Mouse (Mus musculus) layer of hippocampus, postnatal 10 days (tissue): Measurements from ENCODE around the gene Olfr766-ps1. TPM values are rescaled to one million over a fixed set of nuclear protein-coding genes. Genes with fewer than 3 reads are reported as not detected.
"Not testable (repeated sequence)": the region's sequence is repeated elsewhere in the genome, so short reads cannot be mapped to it uniquely, and the experiment has no call there.

Experiments used
- DNase-seq, 2 experiments: peaks; one replicate each; pipeline ENCODE4 v3.0.0; 2021; ENCODE audit warnings: low spot score in 2 of 2
- long read RNA-seq: library from polyadenylated mRNA; stranded (forward); transcript quantifications from one replicate; pipeline ENCODE4 v2.0.0, GENCODE M21; 2023
- total RNA-seq, 2 experiments: library from RNA; stranded (reverse); gene quantifications; 2 replicates each; pipeline ENCODE4 v1.2.3; 2021

Gene Olfr766-ps1
- not detected for total RNA-seq
- long read RNA-seq: 0 reads

DNA sequence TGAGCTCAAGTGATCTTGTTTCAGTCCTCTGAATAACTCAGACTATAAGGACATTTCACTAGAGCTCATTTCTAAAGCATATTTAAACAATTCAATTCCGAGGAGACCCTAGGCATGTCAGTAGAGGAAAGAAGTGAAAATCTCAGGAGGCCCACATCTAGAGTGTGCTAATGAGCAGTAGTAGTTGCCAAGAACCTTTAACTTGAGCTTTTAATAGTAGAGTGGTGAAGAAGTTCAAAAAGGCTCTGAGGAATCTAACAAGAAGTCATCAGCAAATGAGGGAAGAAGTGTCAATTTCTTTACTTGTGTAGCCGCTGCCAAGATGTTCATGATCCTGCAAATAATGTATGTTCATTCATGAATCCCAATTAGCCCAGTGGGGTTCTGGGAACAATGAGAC is at the start of gene Olfr766-ps1:
TSS of gene Olfr766-ps1 (minus strand) at position 101 of the 400 bp plus-strand sequence.
- no peak for DNase-seq

- DNase-seq: no peak
Measured at GRCm38 (mm10) chr10:129117761-129118160, 49.0 kb upstream of the Olfr766-ps1 start, which contains the start of gene Olfr769. Olfr769 (minus strand) TSS chr10:129117861.

DNA sequence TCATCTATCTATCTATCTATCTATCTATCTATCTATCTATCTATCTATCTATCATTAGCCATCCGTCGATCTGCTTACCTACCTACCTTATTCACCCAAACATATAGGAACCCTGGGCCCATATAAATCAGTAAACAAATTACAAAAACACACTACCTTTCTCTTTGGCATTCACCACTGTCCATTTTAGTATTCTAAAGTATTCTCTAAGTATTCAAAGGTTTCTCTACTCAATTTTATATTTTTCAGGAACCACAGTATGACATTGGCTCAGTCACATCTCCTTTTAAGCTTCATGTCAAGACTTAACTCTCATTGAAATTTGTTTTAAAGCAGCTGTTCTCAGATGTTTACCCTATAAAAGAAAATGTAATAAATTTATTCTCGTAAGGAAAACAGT is 46.4 kb upstream of the Olfr766-ps1 start:
- DNase-seq: no peak

DNA sequence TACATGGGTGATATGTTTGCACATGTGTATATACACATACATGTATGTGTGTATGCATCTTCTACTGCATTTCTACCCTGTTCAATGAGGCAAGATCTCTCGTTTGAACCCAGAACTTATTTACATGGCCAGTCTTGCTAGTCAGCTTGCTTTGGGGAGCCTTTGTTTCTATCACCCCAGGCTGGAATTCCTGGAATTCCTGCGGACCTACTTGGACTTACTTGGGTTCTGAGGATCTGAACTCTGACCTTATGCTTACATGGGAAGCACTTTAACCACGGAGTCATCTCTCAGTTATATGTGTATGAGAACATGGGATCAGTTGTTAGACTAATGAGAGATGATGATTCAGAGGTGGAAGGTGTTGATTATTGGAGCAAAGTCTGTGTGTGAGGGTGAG is 32.5 kb upstream of the Olfr766-ps1 start:
- no peak for DNase-seq

- no peak for DNase-seq
Measured at GRCm38 (mm10) chr10:129099275-129099674, 30.5 kb upstream of the Olfr766-ps1 start, which contains the start of gene Olfr768. Olfr768 (minus strand) TSS chr10:129099375.

- DNase-seq: not testable (repeated sequence)
Measured at GRCm38 (mm10) chr10:129082810-129083209, 14.0 kb upstream of the Olfr766-ps1 start, which contains the start of gene Olfr767. Olfr767 (minus strand) TSS chr10:129082910.

- not testable (repeated sequence) for DNase-seq
Measured at GRCm38 (mm10) chr10:129049898-129050297, 18.9 kb downstream of the Olfr766-ps1 start, which contains the start of gene Olfr765. Olfr765 (minus strand) TSS chr10:129049998.

GRCm38 (mm10) chr10:129039796-129040195 is 29.0 kb downstream of the Olfr766-ps1 start, which contains the start of gene Olfr764-ps1:
Olfr764-ps1 (minus strand) TSS chr10:129039896.
- DNase-seq: no peak

- DNase-seq: no peak
Measured at GRCm38 (mm10) chr10:129028343-129028742, 40.4 kb downstream of the Olfr766-ps1 start.

DNA sequence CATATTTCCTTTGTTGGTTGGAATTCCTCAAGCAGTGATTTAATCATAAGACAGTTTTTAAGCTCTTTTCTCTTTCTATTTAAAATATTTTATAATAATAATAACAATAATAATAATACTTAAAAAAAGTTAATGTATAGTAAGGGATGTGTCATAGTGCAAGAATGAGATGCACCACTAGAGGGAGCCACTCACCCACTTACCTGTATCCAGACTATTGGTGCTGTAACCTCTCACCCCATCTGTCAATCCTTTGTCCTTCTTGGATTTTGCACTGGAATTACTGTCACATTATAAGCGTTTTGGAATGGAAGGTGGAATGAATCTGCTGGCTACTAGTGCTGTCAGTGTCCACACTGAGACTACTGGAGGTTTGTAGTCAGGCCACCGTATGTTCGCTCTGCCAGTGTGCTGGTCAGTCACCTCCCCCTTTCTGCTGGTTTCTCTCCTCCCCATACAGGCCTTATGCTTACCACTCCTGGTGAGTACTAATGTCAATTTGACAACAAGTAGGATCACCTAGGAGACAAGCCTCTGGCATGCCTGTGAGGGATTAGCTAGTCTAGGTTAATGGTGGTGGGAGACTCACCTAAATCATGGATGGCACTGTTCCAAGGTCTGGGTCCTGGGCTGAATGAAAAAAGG is 42.6 kb downstream of the Olfr766-ps1 start:
- peak; percentile 36 to 56 for DNase-seq

GRCm38 (mm10) chr10:129023319-129023718 is 45.5 kb downstream of the Olfr766-ps1 start:
- DNase-seq: no peak

- no peak for DNase-seq
Measured at GRCm38 (mm10) chr10:129014477-129014876, 54.3 kb downstream of the Olfr766-ps1 start.

Other genes with a start within 250 kb of the Olfr766-ps1 start
- 1 to 10 TPM; 3.7 to 6.0 TPM for gene Ormdl2, start 247.3 kb downstream of the Olfr766-ps1 start, total RNA-seq
- gene Gdf11, start 177.3 kb downstream of the Olfr766-ps1 start, total RNA-seq: 10 to 100 TPM; 23.1 to 24.0 TPM
- 100 to 1,000 TPM in 1 of 2 experiments, 10 to 100 TPM in 1; 81.7 to 110 TPM for gene Cd63, start 168.0 kb downstream of the Olfr766-ps1 start, total RNA-seq
- 1 to 10 TPM; 5.6 to 6.7 TPM for gene Rdh5, start 146.1 kb downstream of the Olfr766-ps1 start, total RNA-seq
- 100 to 1,000 TPM; 109 to 123 TPM for gene Bloc1s1, start 144.9 kb downstream of the Olfr766-ps1 start, total RNA-seq
- 10 to 100 TPM; 22.2 to 27.4 TPM for gene Itga7, start 135.2 kb downstream of the Olfr766-ps1 start, total RNA-seq
- gene Mettl7b, start 108.0 kb downstream of the Olfr766-ps1 start, total RNA-seq: not detected
- gene Olfr9, start 79.5 kb downstream of the Olfr766-ps1 start, total RNA-seq: not detected
- gene Olfr763, start 58.2 kb downstream of the Olfr766-ps1 start, total RNA-seq: not detected
- not detected for gene Olfr764-ps1, start 29.1 kb downstream of the Olfr766-ps1 start, total RNA-seq
- not detected for gene Olfr765, start 19.0 kb downstream of the Olfr766-ps1 start, total RNA-seq
- gene Olfr767, start 13.9 kb upstream of the Olfr766-ps1 start, total RNA-seq: under 1 TPM in 1 of 2 experiments, not detected in 1; 0.07 TPM
- not detected for gene Olfr768, start 30.4 kb upstream of the Olfr766-ps1 start, total RNA-seq
- not detected for gene Olfr769, start 48.9 kb upstream of the Olfr766-ps1 start, total RNA-seq
- not detected for gene Olfr770, start 70.0 kb upstream of the Olfr766-ps1 start, total RNA-seq
- not detected for gene Olfr771, start 95.8 kb upstream of the Olfr766-ps1 start, total RNA-seq
- gene Olfr772, start 108.9 kb upstream of the Olfr766-ps1 start, total RNA-seq: not detected
- not detected for gene Olfr773, start 118.4 kb upstream of the Olfr766-ps1 start, total RNA-seq
- not detected for gene Olfr774, start 167.2 kb upstream of the Olfr766-ps1 start, total RNA-seq
- gene Olfr775, start 179.4 kb upstream of the Olfr766-ps1 start, total RNA-seq: not detected
- not detected for gene Olfr776, start 190.2 kb upstream of the Olfr766-ps1 start, total RNA-seq
- not detected for gene Olfr777, start 202.5 kb upstream of the Olfr766-ps1 start, total RNA-seq
- not detected for gene Olfr780, start 249.1 kb upstream of the Olfr766-ps1 start, total RNA-seq